Mouse (Mus musculus) monocyte, adult 2 months (primary cell): ENCODE results near the gene Patj.

Experiments used
- DNase-seq, 2 experiments: peaks; one replicate each; pipeline ENCODE4 v3.0.0; 2022; ENCODE audit warnings: low spot score in 2 of 2, low read depth in 1 of 2

The Patj gene

DNA sequence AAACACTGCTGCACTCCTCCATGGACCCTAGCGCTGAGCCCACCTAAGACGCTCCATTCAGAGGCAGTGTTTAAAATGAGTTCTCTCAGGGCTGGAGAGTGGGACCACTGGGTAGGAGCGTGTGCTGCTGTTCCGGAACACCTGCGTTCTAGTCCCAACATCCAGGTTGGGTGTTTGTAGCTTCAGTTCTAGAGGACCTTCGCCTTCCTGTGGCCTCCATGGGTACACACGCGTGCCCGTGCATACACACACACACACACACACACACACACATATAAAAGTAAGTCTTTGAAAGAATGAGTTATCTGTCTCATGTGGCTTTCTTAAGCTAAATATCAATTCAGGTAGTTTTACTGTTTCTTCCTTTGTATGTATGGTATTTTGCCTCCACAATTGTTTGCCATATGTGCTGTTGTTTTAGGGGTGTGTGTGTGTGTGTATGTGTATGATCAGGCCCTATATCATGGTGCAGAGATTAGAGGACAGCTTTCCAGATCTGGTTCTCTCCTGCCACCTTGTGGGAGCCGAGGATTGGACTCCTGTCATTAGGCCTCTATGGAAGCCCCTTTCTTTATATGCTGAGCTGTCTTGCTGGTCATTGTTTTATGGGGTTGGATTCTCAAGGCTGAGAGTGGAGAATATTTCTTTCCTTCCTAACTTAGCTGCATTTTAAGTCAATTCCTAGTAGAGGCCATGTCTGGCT is 49.0 kb downstream of the Patj start:
- no peak for DNase-seq

DNA sequence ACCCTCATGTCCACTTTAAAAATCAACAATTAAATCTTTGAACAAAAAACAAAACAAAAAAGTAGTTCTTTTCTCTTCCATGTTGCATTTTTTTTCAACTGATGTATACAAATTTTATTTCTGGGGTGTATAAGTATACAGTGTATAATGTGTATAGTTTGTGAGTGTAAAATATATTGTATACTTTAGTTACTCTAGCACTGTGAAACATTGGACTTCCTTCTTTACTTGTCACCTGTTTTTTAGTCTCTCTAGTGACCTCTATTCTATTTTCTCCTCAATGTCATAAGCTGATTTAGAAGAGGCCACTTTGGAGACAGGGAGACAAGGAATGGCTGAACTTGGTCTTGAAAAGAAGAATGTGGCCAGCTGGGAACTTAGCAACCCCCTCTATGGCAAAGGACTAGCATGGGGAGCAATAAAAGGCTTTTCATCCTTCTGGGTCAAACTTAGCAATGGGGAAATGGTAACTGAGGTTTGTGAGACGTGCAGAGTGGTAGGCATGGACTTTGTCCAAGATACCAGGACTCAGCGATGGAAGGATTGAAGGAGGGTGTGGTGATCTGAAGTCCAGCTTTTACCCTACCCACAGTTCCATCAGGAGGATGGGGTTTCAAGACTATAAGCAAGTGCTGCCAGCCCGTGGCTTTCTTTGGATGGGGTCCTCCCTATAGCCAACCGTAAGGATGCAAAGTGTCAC is 54.1 kb downstream of the Patj start:
- DNase-seq: no peak

DNA sequence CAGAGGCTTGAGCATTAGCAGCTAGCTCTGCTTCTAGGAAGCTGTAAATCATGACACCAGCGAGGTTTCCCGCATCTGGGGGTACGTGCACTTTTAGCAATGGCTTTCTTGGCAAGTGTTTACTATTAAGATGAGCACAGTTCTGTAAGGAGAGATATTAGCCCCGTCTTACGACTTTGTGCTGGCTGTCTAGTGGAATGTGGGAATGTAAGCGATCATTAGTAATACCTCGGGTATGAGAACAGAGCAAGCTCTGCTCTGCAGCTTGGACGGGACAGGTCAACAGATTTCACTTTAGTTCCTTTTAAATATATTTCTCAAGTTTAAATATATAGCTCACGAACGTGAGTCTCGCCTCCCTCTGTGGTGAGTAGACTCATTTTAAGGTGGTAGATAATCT is 54.7 kb downstream of the Patj start:
- no peak for DNase-seq

DNA sequence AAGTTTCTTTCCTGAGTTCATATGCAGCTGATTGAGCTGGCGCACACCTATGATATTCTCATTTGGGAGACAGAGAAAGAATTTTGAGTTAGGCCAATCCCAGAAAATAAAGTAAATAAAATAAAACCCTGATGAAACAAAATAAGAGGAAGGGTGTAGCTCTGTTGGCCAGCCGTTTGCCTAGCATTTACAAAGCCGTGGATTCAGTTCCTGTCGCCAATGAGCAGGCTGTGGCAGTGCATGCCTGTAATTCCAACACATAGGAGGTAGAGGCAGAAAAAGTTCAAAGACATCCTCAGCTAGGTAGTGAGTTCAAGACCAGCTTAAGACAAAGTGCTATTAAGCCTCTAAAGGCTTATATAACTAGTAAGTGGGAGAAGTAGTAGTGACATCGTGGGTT is 55.2 kb downstream of the Patj start:
- DNase-seq: no peak

DNA sequence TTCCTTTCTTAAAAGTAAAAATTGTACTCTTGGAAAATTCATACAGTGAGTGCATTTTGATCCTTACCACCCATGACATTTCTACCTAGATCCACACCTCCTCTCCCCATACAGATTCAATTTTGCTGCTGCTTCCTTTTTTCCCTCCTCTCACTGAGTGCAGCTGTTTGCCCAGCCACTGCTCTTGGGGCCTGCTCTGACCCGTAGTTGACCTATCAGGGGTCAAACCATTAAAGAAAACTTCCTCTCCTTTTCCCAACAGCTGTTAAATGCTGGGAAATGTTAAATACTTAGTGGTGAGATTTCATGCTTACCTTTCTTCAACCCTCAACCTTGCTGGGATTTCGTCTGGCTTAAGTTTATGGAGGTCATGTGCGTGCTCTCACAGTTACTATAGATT is 55.7 kb downstream of the Patj start:
- DNase-seq: no peak

DNA sequence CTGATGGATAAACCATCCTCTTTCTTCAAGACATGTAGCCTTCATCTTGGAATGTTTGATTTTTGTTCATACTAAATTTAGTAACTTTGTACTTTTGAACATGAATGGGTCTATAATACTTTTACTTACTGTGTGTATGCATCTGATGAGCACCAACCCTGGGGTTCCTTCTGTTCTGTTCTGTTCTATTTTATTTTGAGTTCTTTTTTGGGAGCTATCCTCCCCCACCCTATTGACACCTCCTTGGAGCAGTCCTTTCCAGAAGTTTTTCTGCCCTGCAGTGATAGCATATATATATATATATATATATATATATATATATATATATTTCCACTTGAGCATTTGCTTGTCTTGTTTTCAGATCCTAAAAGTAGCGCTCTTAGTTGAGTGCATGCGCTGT is 57.1 kb downstream of the Patj start:
- DNase-seq: no peak

DNA sequence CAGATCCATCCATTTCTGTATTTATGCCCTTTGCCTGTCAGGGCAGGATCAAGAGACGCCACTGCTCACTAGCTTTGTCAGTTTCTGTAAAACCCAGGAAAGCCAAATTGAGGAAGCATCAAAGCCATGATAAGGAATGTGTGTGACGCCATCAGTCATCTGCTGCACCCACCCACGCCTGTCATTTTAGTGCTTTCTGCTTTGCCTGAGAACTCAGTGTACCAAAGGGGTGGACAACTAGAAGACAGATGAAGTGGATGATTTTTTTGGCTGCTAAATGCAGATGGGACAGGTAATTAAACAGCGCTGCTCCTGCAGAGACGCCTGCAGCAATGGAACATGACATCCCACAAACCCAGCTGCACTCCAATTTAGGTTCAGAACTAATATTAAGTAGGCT is 57.6 kb downstream of the Patj start:
- no peak for DNase-seq

DNA sequence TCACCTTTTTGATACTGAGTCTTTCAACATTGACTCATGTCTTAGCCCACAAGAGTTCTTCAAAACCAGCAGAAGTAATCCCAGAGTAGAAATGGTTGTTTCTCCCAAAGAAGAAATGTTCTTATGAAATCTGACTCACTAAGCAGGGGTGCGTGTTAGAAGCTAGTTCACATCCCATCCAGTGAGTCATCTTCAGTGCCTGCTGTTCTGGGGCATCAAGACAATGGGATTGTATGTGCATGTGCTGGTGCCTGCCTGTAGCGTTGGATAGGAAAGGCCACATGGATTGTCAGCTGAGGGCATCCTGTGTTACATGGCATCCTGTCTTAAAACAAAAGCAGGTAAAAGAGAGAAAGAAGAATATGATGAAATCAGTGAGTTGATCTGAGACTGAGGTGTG is 59.8 kb downstream of the Patj start:
- DNase-seq: no peak

DNA sequence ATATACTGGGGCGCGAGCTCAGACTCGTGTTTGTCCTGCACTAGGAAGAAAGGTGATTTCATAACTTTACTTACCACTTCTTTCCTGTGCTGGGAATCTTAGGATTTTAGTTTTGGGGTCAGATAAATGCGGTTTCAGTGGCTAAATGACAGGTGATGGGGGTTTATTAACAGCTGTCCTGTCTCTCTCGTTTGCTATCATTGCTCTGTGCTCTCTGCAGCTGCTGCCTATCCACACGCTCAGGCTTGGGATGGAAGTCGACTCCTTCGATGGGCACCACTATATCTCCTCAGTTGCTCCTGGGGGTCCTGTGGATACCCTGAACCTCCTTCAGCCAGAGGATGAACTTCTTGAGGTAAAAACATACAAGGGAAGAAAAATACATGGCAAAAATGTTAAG is 60.3 kb downstream of the Patj start:
- DNase-seq: no peak

DNA sequence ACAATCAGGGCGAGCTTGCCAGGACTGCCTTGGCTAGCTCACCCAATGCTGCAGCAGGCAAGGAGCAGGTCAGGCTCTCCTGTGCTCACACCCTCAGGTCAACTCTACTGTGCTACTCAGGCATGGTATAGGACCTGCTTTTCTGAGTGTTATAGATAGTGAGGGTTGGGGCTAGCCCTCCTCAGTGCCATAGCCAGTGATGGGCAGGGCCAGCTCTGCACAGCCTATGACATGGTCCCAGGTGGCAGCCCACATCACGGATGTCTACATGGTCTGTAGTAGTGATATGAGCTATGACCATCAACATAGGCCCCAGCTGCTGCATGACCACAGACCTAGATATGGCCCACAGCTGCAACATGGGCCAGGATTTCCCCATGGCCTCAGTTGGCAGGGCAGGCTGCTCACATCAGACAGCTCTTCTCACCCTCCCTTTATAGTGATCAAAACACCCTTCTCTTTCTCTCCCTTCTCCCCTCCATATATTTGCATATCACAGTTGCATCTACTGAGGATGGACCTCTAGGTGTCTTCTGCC is 66.3 kb downstream of the Patj start:
- no peak for DNase-seq

DNA sequence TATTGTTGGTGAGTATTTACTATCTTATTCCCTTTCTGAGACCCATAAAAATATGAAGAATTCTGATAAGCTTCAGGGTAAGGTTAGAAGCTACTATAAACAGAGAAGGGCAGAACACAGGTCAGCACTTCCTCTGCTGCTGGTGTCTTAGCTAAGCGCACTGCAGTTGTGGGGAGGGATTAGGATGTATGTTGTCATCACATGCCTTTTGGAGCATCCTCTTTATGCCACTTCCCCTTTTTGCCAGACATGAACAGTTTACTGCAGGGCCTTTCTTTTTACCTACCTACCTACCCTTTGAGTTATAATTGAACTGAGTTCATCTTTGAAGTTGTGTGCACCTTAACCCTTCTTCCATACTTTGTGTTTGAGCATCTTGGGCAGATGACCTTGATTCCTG is 69.9 kb downstream of the Patj start:
- peak in 1 of 2 experiments; percentile 1 for DNase-seq

DNA sequence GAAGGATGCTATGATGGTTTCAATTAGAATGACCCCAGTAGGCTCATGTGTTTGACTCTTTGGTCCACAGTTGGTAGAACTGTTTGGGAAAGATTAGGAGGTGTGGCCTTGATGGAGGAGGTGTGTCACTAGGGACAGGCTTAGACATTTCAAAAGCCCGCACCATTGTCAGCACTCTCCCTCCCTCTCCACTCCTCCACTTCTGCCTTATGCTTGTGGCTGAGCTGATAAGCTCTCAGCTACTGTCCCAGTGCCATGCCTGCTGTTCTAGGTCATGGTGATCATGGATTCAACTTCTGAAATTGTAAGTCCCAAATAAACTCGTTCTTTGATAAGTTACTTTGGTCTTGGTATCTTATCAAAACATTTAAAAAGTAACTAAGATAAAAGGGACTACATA is 70.3 kb downstream of the Patj start:
- DNase-seq: no peak

DNA sequence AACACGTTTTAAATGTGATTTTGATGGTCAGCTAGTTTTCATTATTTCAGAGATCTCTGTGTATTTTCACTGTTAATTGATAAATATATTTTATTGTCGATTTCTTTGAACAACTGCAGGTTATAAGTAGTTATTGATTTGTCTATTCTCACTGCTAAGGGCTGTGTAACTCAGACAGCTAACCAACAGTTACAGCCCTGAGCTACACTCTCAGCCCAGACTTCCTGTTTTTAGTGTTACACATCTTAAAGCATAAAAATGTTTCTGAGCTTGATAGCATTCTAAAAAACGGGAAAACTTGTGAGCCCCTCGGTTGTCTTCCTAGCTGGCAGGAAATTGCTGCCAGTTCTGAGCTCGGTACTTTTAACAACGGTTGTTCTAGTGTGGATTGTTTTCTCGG is 75.8 kb downstream of the Patj start:
- no peak for DNase-seq

DNA sequence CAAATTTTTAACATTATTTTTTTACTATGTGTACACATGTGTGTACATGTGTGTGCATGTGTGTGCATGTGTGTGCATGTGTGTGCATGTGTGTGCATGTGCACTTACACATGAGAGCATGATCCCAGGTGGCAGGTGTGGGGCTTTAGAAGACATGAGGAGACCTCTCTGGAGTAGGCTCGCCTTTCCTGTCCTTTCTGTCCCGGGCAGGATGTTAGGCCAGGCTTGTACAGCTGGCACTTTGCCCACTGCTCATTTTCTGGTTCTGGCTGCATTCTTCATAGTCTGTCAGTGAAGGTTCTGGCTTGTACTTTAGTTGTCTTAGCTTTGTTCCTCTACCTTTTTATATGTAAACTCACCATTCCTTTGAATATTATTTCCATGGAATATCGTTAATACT is 77.9 kb downstream of the Patj start:
- no peak for DNase-seq

DNA sequence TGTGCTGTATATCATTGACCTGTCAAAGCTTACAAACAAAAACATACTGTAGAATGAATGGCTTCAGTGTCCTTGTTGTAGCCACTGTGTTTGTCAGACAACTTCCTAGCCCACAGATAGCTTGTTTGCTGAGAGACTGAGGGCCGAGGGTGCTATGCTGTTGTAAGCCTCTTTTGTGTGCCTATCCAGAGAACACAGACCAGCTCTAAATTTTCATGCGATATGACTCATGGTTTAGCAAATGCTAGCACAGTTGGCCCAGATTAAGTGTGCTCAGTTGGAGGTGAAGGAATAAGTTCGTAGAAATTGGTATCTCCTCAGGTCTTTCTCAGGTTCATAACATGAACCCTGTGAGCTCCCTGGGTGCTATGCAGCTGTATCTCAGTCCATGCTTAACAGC is 82.4 kb downstream of the Patj start:
- DNase-seq: no peak

DNA sequence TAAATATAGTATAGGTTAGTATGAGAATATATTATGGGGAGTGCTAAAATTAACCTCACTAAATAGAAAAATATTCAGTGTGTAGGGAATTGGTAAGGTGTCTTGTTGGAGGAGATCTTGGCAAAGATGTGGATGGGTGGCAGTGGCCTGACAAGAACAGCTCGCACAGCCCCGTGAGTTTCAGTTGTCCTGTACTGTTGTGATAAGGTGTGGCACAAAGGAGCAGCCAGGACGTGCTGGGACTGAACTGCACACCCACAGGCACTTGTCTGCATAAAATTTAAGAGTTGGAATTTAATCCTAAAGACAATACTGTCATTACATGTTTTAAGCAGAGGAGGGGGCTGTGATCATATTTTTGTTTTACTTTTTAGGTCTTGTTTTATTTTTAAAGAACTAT is 90.9 kb downstream of the Patj start:
- DNase-seq: no peak

DNA sequence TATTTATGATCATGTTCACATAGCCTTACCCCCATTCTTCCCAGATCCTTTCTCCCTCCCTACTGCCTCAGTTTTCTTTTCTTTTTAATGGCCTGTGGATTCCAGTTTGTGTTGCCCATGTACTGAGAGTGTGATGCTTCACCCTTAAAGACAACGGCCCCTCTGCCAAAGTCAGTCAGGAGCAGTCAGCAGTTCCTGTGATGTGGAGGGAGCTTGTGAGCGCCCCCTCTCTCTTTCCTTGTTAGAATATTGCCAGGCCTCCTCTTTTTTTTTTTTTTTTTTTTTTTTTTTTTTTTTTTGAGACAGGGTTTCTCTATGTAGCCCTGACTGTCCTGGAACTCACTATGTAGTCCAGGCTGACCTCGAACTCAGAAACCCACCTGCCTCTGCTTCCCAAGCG is 91.3 kb downstream of the Patj start:
- DNase-seq: no peak

DNA sequence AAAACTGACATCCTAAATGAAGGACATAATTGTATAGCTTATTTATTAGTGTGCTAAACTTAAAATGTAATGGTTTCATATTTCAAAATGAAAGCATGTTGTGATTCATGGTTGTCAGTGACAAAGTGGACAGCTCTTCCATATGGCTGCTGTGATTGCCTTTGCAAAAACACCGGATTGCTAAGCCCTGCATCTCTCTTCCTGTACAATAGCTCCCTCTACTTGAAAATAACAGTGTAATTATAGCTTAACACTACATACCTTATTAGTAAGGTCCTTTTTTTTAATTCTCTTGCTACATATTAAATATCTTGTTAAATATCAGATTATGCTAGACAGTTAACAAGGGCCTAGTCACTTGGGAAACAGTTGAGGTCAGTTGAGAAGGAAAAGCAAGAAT is 93.8 kb downstream of the Patj start:
- no peak for DNase-seq

DNA sequence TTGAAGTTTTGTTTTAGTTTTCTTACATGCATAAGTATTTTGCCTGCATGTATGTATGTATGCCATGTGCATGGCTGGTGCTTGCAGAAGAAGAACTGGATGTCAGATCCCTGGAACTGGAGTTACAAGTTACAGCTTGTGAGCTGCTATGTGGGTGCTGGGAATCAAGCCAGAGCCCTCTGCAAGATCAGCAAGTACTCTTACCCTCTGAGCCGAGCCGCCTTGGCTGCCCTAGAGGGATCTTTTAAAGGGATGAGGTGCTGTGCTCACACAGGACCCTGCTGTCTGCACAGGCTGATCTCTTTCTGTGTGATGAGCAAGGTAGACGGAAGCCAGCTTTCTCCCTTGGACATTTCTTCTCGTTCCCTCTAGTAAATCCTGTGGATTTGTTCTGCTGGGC is 102.8 kb downstream of the Patj start:
- no peak for DNase-seq

DNA sequence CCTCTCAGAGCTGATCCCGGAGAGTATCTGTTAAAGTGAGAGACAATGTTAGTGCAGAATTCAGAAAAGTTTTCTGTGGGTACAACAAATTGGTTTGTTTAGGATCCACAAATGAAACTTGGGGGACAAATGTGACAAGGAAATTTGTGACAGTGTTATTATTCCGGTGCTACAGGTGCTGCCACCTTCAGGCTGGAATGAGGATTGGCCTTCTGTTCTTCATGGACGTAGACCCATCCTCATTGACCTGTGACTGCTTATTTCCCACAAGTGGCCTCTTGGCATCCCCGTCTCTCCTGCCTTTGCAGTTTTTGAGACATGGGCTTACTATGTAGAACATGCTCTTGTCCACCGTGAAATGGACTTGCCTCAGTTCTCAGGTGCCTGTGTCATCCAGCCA is 104.6 kb downstream of the Patj start:
- no peak for DNase-seq

DNA sequence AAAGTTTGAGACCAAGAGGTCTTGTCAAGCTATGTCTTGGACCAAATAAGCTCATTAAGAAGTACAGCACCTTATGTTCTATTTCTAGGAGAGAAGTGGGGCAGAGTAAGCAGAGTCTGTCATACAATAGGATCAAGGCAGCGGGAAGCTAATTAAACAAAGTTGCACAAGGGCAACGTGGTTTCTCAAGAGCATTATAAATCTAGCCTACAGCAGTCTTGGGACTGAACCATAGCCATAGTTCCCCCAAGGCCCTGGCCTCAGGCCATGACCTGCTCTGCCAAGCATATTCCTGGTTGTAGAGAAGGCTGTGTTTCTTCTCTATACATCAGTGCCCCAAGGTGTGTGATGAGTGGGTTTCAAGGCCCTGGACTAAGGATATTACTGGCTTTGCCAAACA is 105.3 kb downstream of the Patj start:
- no peak for DNase-seq

DNA sequence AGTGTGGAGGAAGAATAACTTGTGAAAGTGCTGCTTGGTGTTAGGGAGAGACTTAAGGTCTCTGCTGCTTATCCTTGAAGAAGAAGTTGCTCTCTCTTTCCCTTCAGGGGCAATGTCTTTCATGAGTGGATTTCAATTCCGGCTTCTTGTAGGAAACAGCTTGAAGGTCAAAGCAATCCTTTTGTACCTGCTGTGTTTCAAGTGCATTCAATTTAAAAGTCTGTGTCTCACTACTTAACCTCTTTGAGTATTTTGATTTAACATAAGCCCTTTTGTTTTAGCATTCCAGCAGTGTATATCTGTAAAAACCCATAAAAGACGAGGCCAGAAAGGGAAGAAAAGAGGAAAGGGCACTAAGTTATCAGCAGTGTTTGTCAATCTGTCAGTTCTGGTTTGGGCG is 109.2 kb downstream of the Patj start:
- no peak for DNase-seq
